Mouse (Mus musculus): Measurements from ENCODE around the gene Cmtm2a.

DNA sequence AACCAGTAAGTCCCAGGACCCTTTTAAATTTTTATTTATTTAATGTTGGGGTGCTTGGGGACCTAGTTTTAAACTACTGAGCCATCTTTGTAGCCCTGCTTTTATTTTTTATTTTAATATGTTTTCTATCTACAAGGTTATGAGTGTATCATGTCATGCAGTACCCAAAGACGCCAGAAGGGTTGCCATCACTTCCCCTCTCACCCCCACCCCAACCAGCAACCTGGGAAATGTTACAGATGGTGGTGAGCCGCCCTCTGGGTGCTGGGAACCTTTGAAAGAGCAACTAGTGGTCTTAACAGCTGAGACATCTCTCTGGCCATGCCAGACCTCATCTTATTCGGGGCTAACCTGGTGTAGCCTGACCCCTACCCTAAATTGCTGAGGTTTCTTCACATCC is 44.9 kb upstream of the Cmtm2a start:
- TF ChIP-seq POLR2A (IDR thresholded peaks at IDR 0.05; ENCODE audit: extremely low read depth, insufficient read depth, low read length) = no peak
- TF ChIP-seq CTCF (IDR thresholded peaks at IDR 0.05; ENCODE audit: extremely low read depth, insufficient read depth, low read length) = no peak

Data from cortical plate, adult 2 months (tissue).